Mouse (Mus musculus): ENCODE results near the gene Rplp0. TPM values are rescaled to one million over a fixed set of nuclear protein-coding genes. Genes with fewer than 3 reads are reported as not detected.

The Rplp0 gene
- polyA plus RNA-seq, 1 experiment from 2014 or later, result 1,338 TPM

DNA sequence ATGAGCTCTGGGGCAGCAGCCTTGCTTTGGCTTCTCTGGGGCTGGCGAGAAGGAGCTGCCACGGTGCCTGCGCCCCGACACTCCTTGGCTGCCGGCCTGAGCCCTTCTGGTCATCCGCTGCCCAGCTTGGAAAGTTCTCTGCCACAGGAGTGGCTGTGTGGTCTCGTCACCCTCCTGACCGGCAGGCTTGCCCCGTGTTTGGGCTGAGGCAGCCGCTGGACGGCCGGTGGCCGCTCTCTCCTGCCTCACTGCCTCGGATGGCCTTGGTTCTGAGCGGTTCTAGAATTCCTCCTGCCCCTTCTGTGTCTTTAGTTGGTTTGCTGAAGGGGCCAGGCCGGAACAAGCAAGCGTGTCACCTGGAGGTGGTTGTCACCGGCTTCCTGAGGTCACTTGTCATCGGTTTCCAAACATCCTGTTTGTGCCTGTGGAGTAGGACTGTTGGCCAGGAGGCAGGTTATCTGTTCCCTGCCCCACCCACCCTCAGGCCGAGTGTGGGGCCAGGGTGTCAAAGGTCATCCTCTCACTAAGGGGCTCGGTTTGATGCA lies 38.9 kb upstream of the Rplp0 start:
- Histone ChIP-seq H3K4me3 (no peak overlapping the region), H3K36me3 (peaks cover 15% of the 10 kb centered on the region), H3K27ac (replicated peaks) (peak overlapping the region; percentile 69), H3K27me3 (ENCODE audit: low read depth, poor library complexity, severe bottlenecking) (no peaks in the 10 kb centered on the region), H3K4me1 (peaks cover 52% of the 10 kb centered on the region), H3K9me3 (replicated peaks) (no peaks in the 10 kb centered on the region)
- 79% methylated on average over 21 of the region's 21 CpGs for WGBS
- DNase-seq (ENCODE audit: low spot score), result no peak

DNA sequence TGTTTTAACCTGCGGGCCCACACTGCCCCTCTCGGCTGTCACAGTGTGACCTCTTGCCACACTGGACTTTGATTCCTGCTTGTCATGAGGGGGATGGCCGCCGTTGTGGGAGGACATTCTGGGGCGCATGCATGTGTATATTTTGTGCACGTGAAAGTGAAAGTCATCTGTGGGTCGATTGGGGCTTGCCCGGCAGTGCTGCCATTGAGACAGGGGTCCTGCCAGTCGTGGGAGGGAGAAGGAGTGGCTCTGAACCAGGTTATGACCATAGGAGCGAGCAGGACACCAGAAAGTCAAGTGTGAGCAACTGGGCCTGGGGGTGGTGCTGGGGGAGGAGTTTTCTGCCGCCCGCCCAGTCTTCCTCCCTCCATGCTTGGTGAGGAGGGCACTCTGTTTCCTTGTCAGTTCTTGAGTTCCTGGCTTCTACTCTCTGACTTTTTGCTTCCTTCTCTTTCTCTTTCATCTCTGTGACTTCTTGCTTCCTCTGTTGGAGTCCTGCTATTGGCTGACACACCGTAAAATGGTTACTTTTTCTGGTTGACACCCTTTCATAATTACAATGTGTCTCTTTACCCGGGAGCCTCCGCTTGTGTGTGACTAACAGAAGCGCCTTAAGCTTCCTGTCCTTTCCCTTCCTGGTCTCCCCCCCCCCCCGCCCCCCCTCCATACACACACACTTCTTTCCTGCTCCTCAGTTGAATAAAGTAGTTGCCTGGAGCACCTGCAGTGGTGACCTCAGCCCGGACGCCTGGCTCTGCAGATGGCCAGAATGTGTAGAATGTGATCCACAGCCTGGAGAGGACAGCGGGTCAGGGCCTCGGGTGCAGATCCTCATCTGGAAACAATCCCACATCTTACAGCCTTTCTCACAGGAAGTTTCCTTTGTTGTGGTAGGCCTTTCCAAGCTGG lies 37.5 kb upstream of the Rplp0 start:
- H3K4me3 ChIP-seq, result no peak overlapping the region
- peak overlapping the region; percentile 46 for H3K27ac ChIP-seq (replicated peaks)
- peaks cover 6% of the 10 kb centered on the region; the same call in 1 of the 2 replicates for H3K36me3 ChIP-seq
- H3K27me3 ChIP-seq (ENCODE audit: low read depth, poor library complexity, severe bottlenecking), result no peaks in the 10 kb centered on the region
- 75% methylated on average over 21 of the region's 21 CpGs for WGBS
- peaks cover 58% of the 10 kb centered on the region for H3K4me1 ChIP-seq
- no peaks in the 10 kb centered on the region for H3K9me3 ChIP-seq (replicated peaks)
- DNase-seq (ENCODE audit: low spot score), result no peak

DNA sequence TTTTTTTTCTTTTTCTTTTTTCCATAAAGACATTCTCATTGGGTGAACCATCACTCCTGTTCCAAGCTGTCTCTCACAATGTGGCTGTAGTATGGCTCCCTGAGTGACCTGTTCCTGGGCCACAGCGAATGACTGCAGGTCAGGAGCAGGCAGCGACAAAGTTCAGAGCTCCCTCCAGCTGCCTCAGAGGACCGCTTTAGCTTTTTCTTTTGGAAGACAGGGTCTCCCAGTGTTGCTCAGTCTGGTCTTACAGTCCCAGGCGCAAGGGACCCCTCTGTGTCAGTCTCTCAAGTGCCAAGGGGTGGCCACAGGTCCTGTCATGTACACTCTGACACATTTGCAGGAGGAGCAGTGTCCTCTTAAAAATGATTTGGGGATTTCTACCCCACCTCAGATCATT lies 36.7 kb upstream of the Rplp0 start:
- DNase-seq (ENCODE audit: low spot score), result no peak
- peaks cover 1% of the 10 kb centered on the region; the same call in 1 of the 2 replicates for H3K36me3 ChIP-seq
- WGBS, result 84% methylated on average over 4 of the region's 4 CpGs
- H3K27ac ChIP-seq (replicated peaks), result no peak overlapping the region
- peaks cover 58% of the 10 kb centered on the region for H3K4me1 ChIP-seq
- no peaks in the 10 kb centered on the region for H3K9me3 ChIP-seq (replicated peaks)
- no peaks in the 10 kb centered on the region for H3K27me3 ChIP-seq (ENCODE audit: low read depth, poor library complexity, severe bottlenecking)
- H3K4me3 ChIP-seq, result no peak overlapping the region

DNA sequence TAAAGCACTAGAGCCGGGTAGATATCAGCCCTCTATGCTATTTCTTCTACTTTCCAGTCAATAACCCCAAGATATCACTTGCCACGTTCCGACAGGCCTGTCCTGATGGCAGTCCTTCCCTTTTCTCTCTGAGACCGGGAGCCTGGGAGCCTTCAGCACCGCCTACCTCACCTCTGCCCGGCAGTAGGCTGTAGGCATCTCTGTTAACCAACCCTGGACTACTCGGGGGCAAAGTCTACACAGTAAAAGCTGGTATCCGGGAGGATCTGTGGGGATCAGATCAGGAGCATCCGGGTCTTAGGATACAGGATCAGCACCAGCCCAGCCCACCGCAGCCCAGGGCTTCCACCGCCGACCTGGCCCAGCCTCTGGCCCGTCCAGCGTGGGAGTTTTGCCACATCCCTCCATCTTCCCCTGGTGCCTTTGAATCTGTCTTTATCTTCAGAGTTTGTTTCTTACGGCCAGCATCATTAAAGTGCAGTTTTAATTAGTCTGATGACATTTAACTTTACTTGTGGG lies 36.2 kb upstream of the Rplp0 start:
- 78% methylated on average over 15 of the region's 15 CpGs for WGBS
- H3K4me3 ChIP-seq, result no peak overlapping the region
- no peaks in the 10 kb centered on the region for H3K36me3 ChIP-seq
- DNase-seq (ENCODE audit: low spot score), result no peak
- no peaks in the 10 kb centered on the region for H3K9me3 ChIP-seq (replicated peaks)
- H3K27me3 ChIP-seq (ENCODE audit: low read depth, poor library complexity, severe bottlenecking), result no peaks in the 10 kb centered on the region
- H3K27ac ChIP-seq (replicated peaks), result no peak overlapping the region; the same call in 1 of the 2 replicates
- H3K4me1 ChIP-seq, result peaks cover 58% of the 10 kb centered on the region

DNA sequence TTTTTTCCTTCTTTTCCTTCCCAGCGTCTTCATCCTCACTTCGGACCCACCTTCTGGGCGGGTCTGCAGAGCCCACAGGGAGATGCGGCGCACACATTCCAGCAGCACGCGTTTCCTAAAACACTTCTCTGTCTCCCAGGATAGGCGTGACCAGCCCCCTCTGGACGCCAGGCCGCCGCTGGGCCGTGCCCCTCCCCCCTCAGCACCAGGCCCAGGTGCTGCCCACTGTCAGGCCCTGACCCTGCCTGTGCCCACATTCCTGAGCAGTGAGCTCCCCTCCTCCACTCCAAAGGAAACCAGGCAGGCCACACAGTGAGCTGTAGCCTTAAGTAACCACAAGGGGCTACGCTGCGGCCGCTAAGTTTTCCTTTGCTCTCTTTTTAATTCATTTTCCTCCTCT lies 35.3 kb upstream of the Rplp0 start:
- Histone ChIP-seq H3K36me3 (no peaks in the 10 kb centered on the region), H3K27ac (replicated peaks) (peak overlapping the region; percentile 76), H3K4me1 (peaks cover 58% of the 10 kb centered on the region), H3K27me3 (ENCODE audit: low read depth, poor library complexity, severe bottlenecking) (no peaks in the 10 kb centered on the region), H3K9me3 (replicated peaks) (no peaks in the 10 kb centered on the region), H3K4me3 (peak overlapping the region; percentile 35)
- DNase-seq (ENCODE audit: low spot score), result peak; percentile 59
- 6% methylated on average over 15 of the region's 15 CpGs for WGBS

DNA sequence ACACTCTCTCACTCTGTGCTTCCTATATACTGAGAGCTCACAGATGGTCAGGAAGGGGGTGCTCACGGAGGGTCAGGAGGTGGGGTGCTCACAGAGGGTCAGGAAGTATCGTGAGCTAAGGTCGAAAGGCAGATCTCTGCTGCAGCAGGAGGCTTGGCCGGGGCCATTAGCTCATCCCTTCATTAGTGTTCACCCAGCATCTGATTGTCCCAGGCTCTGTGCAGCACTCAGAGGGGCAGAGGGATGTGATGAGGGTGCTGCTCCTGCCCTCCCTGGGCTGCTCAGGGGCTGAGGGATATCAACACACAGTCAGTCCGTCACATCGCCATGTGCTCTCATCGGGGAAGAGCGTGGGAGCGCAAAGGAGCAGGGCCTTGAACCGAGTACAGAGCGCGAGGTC lies 34.8 kb upstream of the Rplp0 start:
- 48% methylated on average over 12 of the region's 12 CpGs for WGBS
- H3K36me3 ChIP-seq, result no peaks in the 10 kb centered on the region
- peaks cover 62% of the 10 kb centered on the region for H3K4me1 ChIP-seq
- peak overlapping the region; percentile 35; the same call in 1 of the 2 replicates for H3K4me3 ChIP-seq
- peak overlapping the region; percentile 76 for H3K27ac ChIP-seq (replicated peaks)
- DNase-seq (ENCODE audit: low spot score), result no peak
- no peaks in the 10 kb centered on the region for H3K9me3 ChIP-seq (replicated peaks)
- H3K27me3 ChIP-seq (ENCODE audit: low read depth, poor library complexity, severe bottlenecking), result no peaks in the 10 kb centered on the region

DNA sequence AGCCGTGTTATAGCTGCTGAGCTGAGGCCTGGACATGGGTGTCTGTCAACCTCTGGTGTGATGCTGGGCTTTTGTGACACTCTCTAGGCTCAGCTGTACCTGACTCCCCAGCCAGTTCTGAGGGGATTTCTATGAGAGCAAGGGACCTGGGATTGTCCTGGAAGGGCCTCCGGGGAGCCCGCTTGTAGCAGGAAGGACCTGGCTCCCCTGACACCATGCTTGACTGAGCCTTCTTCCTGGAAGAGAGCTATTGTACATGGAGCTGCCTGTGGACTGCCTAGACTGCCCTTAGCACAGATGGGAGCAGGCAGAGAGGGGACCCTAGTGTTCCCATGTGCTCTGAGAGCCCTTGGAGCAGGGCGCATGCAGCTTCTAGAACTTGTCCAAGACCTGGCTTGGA lies 33.9 kb upstream of the Rplp0 start:
- WGBS, result 89% methylated on average over 4 of the region's 4 CpGs
- peaks cover 67% of the 10 kb centered on the region for H3K4me1 ChIP-seq
- H3K27ac ChIP-seq (replicated peaks), result peak overlapping the region; percentile 76; the same call in 1 of the 2 replicates

DNA sequence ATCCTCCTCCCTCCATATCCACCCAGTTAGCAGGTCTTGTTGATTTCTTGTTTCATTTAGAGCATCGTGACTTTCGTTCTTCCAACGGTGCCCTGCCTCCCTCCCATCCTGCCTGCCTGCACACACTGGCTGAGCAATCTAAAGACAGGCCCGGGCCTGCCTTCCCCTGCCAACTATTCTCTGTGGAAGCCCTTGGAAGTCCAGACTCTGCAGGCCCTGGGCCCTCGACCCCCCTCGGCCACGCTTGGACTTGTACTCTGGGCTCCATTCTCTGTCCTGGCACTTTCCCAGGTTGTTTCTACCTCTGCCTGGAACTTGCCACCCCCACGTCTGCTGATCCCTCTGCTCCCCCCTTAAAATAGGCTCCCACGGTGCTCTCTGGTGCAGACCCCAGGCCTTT lies 33.3 kb upstream of the Rplp0 start:
- H3K27me3 ChIP-seq (ENCODE audit: low read depth, poor library complexity, severe bottlenecking), result no peaks in the 10 kb centered on the region
- WGBS, result 86% methylated on average over 9 of the region's 9 CpGs
- 0 out of 2 replicates have a peak overlapping the region, but pooled peaks have one; percentile 18 for H3K27ac ChIP-seq (replicated peaks)
- no peak for DNase-seq (ENCODE audit: low spot score)
- no peak overlapping the region for H3K4me3 ChIP-seq
- H3K4me1 ChIP-seq, result peaks cover 66% of the 10 kb centered on the region
- H3K36me3 ChIP-seq, result no peaks in the 10 kb centered on the region
- no peaks in the 10 kb centered on the region for H3K9me3 ChIP-seq (replicated peaks)

More for the DNA sequence above, 33.9 kb upstream of the Rplp0 start:
- no peaks in the 10 kb centered on the region for H3K27me3 ChIP-seq (ENCODE audit: low read depth, poor library complexity, severe bottlenecking)
- H3K4me3 ChIP-seq, result no peak overlapping the region
- H3K9me3 ChIP-seq (replicated peaks), result no peaks in the 10 kb centered on the region
- no peaks in the 10 kb centered on the region for H3K36me3 ChIP-seq
- no peak for DNase-seq (ENCODE audit: low spot score)

DNA sequence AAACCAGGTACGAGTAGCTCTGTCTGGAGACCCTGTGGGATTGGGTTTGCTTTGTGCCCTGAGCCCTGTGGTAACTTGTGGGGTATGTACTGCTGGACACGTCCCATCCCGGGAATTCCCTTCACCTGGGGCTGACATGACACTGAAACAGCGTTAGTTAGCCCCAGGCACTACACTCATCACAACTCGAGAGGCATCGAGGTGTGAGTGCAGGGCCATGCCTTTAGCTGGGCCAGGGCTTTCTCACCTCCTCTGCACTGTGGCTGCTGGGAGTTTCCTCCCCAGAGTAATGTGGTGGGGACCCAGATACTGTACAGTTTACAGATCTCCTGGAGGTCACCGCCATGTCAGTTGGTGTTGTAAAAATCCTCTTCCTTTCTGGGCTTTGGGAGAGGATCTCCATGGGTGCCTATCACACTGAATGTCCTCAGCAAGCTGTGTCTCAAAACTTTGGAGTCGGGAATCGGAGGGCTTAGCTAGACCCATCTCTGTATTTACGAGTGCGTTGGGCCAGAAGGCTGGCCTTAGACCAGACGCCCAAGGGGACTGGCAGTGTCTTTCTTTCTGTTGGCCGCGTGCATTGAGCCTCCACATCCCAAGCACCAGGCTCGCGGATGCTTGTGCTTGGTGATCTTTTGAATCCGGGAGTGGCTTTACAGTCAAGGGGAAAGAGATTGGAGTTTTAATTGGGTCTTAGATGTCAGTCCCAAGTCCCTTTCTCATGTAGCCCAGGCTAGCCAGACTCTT lies 32.6 kb upstream of the Rplp0 start:
- Histone ChIP-seq H3K4me3 (no peak overlapping the region), H3K4me1 (peaks cover 67% of the 10 kb centered on the region), H3K36me3 (no peaks in the 10 kb centered on the region), H3K27me3 (ENCODE audit: low read depth, poor library complexity, severe bottlenecking) (no peaks in the 10 kb centered on the region), H3K27ac (replicated peaks) (no peak overlapping the region), H3K9me3 (replicated peaks) (no peaks in the 10 kb centered on the region)
- no peak for DNase-seq (ENCODE audit: low spot score)
- WGBS, result 89% methylated on average over 17 of the region's 17 CpGs

DNA sequence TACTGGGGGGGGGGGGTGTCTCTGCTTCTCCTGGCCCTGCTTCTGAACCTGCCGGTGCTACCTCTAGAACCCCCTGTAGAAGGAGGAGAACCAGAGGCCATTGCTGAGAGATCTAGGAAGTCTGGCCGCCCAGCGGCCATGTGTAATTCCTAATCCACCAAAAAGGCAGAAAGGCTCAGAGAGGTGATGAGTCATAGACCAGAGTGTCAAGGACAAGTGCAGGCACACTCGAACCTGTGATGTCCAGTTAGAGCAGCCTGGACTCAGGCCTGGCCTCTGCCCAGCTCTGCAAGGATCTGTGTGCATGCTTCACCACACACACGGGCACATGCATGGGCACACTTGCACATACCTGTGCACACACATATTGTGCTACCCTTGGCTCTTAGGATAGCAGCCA lies 31.1 kb upstream of the Rplp0 start:
- H3K27me3 ChIP-seq (ENCODE audit: low read depth, poor library complexity, severe bottlenecking), result no peaks in the 10 kb centered on the region
- peaks cover 62% of the 10 kb centered on the region for H3K4me1 ChIP-seq
- no peak overlapping the region for H3K4me3 ChIP-seq
- WGBS, result 85% methylated on average over 5 of the region's 5 CpGs
- DNase-seq (ENCODE audit: low spot score), result no peak
- no peak overlapping the region for H3K27ac ChIP-seq (replicated peaks)
- no peaks in the 10 kb centered on the region for H3K9me3 ChIP-seq (replicated peaks)
- H3K36me3 ChIP-seq, result 0 out of 2 replicates have a peak, but pooled peaks cover 3% of the 10 kb centered on the region

DNA sequence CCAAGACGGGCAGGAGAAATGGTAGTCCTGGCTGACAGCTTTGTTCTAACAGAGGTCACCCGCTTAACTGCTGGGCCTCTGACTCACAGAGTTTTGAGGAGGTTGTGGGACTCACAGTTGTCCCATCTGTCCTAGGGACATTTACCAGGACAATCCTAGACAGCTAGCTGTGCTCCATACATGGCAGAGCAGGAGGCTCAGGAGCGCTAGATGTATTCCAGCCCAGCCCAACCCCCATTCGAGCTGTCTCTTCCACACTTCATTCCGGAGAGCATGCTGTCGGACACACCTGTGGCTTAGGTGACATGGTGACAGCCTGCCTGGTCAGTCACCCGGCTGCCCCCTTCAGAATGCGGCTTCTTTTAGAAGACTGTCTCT lies 29.9 kb upstream of the Rplp0 start:
- Histone ChIP-seq H3K27ac (replicated peaks) (0 out of 2 replicates have a peak overlapping the region, but pooled peaks have one; percentile 55), H3K36me3 (0 out of 2 replicates have a peak, but pooled peaks cover 5% of the 10 kb centered on the region), H3K27me3 (ENCODE audit: low read depth, poor library complexity, severe bottlenecking) (peaks cover 5% of the 10 kb centered on the region), H3K4me3 (no peak overlapping the region), H3K4me1 (peaks cover 61% of the 10 kb centered on the region), H3K9me3 (replicated peaks) (no peaks in the 10 kb centered on the region)
- WGBS, result 74% methylated on average over 8 of the region's 8 CpGs
- no peak for DNase-seq (ENCODE audit: low spot score)

DNA sequence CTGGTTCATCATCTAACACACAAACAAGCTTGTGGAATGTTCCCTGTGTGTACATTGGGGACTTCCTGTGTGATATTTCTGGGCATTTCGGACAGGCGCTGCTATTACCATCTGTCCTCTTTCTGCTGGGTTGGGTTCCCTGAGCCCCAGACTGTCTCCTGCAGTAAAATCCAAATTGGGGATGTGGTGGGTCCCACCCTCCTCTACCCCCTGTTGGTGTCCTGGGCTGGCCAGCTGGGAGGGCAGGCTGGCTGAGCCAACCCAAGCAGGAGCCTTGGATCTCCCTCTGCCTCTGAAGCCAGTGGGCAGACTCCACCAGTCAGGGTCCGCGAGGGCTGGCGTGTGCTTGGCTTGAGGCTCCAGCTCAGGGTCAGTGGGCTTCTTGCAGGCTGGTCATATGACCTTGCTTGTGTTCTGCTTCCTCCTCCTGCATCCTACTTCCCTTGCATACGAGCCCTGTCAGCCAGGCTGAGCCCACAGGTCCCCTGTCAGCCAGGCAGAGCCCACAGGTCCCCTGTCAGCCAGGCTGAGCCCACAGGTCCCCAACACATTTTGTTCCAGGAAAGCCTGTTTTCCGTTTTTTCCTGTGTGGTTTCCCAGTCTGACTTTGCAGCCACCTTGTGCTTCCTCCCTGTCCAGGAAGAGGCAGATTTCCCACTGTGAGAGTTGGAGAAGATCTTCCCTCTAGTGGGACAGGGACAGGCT lies 29.4 kb upstream of the Rplp0 start:
- no peak overlapping the region for H3K4me3 ChIP-seq
- 75% methylated on average over 7 of the region's 7 CpGs for WGBS
- peaks cover 5% of the 10 kb centered on the region for H3K27me3 ChIP-seq (ENCODE audit: low read depth, poor library complexity, severe bottlenecking)
- H3K27ac ChIP-seq (replicated peaks), result peak overlapping the region; percentile 55; the same call in 1 of the 2 replicates
- no peak for DNase-seq (ENCODE audit: low spot score)
- H3K9me3 ChIP-seq (replicated peaks), result no peaks in the 10 kb centered on the region
- H3K36me3 ChIP-seq, result 0 out of 2 replicates have a peak, but pooled peaks cover 5% of the 10 kb centered on the region
- H3K4me1 ChIP-seq, result peaks cover 61% of the 10 kb centered on the region

Measured in midbrain, embryonic 10.5 days (tissue).